Mouse (Mus musculus) hematopoietic multipotent progenitor cell, adult 10-12 weeks (in vitro differentiated cells): Measurements from ENCODE around the gene Zfp322a. TPM values are rescaled to one million over a fixed set of nuclear protein-coding genes. Genes with fewer than 3 reads are reported as not detected.

Experiments
- polyA plus RNA-seq: library from polyadenylated mRNA; stranded (reverse); fragments of >175 nt; gene quantifications from 2 replicates; pipeline ENCODE4 v1.2.3, GENCODE M21; 2012; ENCODE audit warnings: low replicate concordance

Zfp322a gene
- polyA plus RNA-seq = 0.58 and 1.2 TPM in 2 replicates

GRCm38 (mm10) chr13:23368583-23369420, at the start of gene Zfp322a:
TSS of gene Zfp322a (minus strand) at chr13:23369208.

Other genes starting within 250 kb of the Zfp322a start
- gene Vmn1r218, start 236.1 kb downstream of the Zfp322a start, polyA plus RNA-seq = not detected in 2 replicates
- not detected in 2 replicates for gene Vmn1r219, start 209.9 kb downstream of the Zfp322a start, polyA plus RNA-seq
- not detected in 2 replicates for gene Vmn1r220, start 181.2 kb downstream of the Zfp322a start, polyA plus RNA-seq
- gene Vmn1r221, start 155.1 kb downstream of the Zfp322a start, polyA plus RNA-seq = not detected in 2 replicates
- not detected in 2 replicates for gene Vmn1r222, start 133.3 kb downstream of the Zfp322a start, polyA plus RNA-seq
- gene Vmn1r223, start 122.1 kb downstream of the Zfp322a start, polyA plus RNA-seq = not detected in 2 replicates
- gene Abt1, start 54.7 kb upstream of the Zfp322a start, polyA plus RNA-seq = 4.2 and 5.2 TPM in 2 replicates
- 0.04 TPM in 1 of 2 replicates, not detected in the other for gene Btn1a1, start 96.7 kb upstream of the Zfp322a start, polyA plus RNA-seq
- not detected in 2 replicates for gene Btn2a2, start 119.6 kb upstream of the Zfp322a start, polyA plus RNA-seq
- gene Hist1h4h, start 161.8 kb upstream of the Zfp322a start, polyA plus RNA-seq = 10.6 and 15.4 TPM in 2 replicates
- 44.2 and 69.4 TPM in 2 replicates for gene Hist1h2af, start 164.7 kb upstream of the Zfp322a start, polyA plus RNA-seq
- gene Hist1h3g, start 166.2 kb upstream of the Zfp322a start, polyA plus RNA-seq = 1.6 and 7.3 TPM in 2 replicates
- 0.36 and 0.54 TPM in 2 replicates for gene Hist1h2bh, start 174.2 kb upstream of the Zfp322a start, polyA plus RNA-seq
- 2.4 and 2.8 TPM in 2 replicates for gene Hist1h3f, start 174.8 kb upstream of the Zfp322a start, polyA plus RNA-seq
- gene Hist1h4f, start 182.4 kb upstream of the Zfp322a start, polyA plus RNA-seq = 3.8 and 7.2 TPM in 2 replicates
- gene Hist1h1d, start 184.1 kb upstream of the Zfp322a start, polyA plus RNA-seq = 0.55 and 0.68 TPM in 2 replicates
- gene Hist1h3e, start 193.2 kb upstream of the Zfp322a start, polyA plus RNA-seq = 3.2 and 3.6 TPM in 2 replicates
- gene Hist1h2ae, start 202.0 kb upstream of the Zfp322a start, polyA plus RNA-seq = 4.8 and 7.7 TPM in 2 replicates
- gene Hist1h2bg, start 202.2 kb upstream of the Zfp322a start, polyA plus RNA-seq = 4.5 and 23.6 TPM in 2 replicates
- 2.0 and 4.0 TPM in 2 replicates for gene Hist1h2bf, start 205.0 kb upstream of the Zfp322a start, polyA plus RNA-seq
- gene Hist1h2ad, start 205.2 kb upstream of the Zfp322a start, polyA plus RNA-seq = 2.4 and 2.6 TPM in 2 replicates
- 0.33 and 1.7 TPM in 2 replicates for gene Hist1h3d, start 206.6 kb upstream of the Zfp322a start, polyA plus RNA-seq
- 12.3 and 12.6 TPM in 2 replicates for gene Hist1h4d, start 212.4 kb upstream of the Zfp322a start, polyA plus RNA-seq